Mouse (Mus musculus) kidney, adult 18-20 months (tissue): ENCODE results near the gene Trappc2l.

Experiments
- DNase-seq: peaks from one replicate; pipeline ENCODE4 v3.0.0; 2021

Trappc2l gene

GRCm38 (mm10) chr8:122658149-122658806 is 46.8 kb downstream of the Trappc2l start:
- DNase-seq, result no peak

GRCm38 (mm10) chr8:122658807-122659160 is 47.3 kb downstream of the Trappc2l start:
- no peak for DNase-seq

GRCm38 (mm10) chr8:122660022-122660421 is 48.6 kb downstream of the Trappc2l start:
- peak; percentile 51 for DNase-seq

- peak; percentile 44 for DNase-seq
These were observed 49.7 kb downstream of the Trappc2l start for GRCm38 (mm10) chr8:122661138-122661537.

- no peak for DNase-seq
These were observed 50.5 kb downstream of the Trappc2l start for GRCm38 (mm10) chr8:122661894-122662293.

GRCm38 (mm10) chr8:122663106-122663505 is 51.7 kb downstream of the Trappc2l start:
- DNase-seq, result no peak

GRCm38 (mm10) chr8:122663670-122664069 is 52.2 kb downstream of the Trappc2l start:
- no peak for DNase-seq

- DNase-seq, result peak; percentile 54
These were observed 53.8 kb downstream of the Trappc2l start for GRCm38 (mm10) chr8:122665221-122665620.

GRCm38 (mm10) chr8:122665667-122666316 is 54.4 kb downstream of the Trappc2l start:
- peak; percentile 77 for DNase-seq
